Mouse (Mus musculus) spleen, adult 18-20 months (tissue): ENCODE data around the gene Map6d1.
A peak's percentile ranks its signal among the peaks of the same experiment; 100 is the strongest.

Source experiments
- DNase-seq, 2 experiments: peaks; one replicate each; pipeline ENCODE4 v3.0.0; 2022; ENCODE audit warnings: mixed read lengths in 2 of 2

Gene Map6d1

DNA sequence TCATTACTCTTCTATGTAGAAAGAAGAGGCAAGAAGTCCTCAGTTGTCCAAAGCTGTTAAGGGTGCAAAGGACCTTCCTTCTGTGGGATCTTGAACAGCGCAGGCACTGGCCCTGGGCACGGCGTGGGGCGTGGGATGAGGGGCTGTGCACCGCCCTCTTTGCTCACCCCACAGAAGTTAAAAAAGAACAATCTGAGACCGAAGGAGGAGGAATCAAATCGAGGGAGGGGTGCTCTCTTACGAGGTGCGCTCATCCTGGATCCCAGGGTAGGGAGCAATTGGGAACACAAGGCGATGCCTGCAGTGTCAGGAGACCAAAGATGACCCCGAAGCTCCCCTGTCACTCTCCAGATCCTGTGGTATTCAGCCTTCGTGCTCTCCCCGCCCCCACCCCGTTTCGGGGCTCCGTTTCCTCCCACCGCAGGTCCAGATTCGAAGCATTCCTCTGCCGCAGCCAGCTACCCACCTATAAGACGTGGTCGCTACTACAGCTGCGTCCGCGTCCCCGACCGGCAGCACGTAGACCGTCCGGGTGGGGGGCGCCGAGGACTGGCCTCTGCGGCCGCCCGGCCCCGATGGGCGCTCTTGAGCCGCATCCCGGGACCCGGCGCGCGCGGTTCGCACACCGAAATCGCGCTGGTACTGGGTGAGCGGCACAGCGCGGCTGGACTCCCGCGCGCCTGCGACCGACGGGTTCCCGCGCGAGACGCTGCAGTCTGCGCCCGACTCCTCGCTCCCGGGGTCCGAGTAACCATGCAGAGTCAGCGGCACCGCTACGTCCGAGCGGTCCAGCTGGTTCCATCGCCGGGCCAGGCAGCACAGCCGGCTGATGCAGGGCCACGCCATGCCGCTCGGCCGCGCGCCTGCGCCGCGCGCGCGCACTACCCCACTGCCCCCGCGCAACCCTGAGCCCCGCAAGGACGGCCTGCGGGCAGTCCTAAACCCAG, at the start of gene Map6d1:
Map6d1 (minus strand) TSS at position 891 of the 947 bp plus-strand sequence.
- DNase-seq = peak in 1 of 2 experiments; percentile 5

DNA sequence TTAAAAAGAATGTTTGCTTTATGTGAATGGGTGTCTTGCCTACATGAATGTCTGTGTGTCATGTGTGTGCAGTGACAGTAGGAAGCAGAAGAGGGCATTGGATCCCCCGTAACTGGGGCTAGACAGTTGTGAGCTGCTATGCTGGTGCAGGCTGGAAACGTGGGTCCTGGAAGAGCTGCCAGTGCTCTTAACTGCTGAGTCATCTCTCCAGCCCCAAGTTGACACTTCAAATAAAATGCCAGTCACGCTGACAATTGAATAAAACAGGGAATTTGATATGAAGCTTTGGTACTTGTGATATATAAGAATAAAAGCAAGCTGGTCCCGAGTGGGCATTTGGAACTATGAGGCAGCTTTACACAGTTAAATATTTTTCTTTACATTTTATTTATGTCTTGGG, 39.1 kb upstream of the Map6d1 start:
- DNase-seq = no peak

DNA sequence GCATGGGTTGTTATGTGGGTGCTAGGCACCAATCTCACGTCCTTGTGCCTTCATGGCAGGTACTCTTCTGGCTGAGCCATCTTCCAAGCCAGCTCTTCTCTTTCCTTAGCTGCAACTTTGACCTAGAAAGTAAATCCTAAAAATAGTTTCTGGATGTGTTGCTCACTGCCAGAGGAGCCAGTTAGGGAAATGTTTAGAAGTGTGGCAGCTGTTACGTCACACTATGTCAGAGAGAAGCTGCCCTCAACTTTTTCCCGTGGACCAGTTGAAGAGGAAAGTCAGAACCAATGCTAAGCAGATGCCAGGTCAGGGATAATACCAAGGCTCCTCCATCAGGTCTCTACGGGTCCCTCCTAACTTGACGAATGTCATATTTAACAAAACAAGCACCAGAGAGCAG, 38.2 kb upstream of the Map6d1 start:
- DNase-seq = no peak

DNA sequence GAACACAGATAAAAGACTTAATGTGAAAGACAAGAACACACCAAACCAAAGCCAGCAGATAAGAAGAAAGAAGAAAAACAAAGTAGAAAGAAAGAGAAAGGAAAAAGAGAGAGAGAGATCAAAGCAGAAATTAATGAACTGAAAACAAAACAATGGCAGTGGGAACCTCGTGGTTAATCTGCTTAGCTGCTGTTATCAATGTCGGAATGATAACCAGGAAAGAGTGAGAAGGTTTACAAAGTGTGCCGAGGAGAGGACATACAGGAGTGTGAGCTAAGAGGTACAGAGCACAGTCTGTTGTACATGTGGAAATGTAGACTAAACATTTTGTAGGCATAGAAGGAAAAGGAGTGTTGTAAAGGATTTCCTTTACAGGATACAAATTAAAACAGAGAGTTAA, 31.8 kb upstream of the Map6d1 start:
- no peak for DNase-seq

DNA sequence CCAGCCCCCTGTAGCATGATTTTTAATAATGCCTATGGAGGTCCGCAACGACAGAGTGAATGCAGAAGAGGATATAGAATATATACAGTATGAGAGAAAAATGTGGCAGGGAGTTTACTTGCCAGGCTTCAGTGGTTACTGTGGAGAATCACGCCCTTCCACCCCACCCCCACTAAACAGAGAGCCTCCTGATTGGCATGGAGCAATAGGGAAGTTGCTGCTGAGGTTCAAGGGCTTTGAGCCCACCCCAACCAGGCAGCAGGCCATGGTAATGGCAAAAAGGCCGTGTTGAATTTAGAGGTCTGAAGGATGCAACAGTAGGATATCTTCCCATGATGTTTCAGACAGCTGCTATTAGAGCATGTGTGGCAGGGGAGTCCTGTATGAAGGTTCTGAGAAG, 30.2 kb upstream of the Map6d1 start:
- DNase-seq = no peak

DNA sequence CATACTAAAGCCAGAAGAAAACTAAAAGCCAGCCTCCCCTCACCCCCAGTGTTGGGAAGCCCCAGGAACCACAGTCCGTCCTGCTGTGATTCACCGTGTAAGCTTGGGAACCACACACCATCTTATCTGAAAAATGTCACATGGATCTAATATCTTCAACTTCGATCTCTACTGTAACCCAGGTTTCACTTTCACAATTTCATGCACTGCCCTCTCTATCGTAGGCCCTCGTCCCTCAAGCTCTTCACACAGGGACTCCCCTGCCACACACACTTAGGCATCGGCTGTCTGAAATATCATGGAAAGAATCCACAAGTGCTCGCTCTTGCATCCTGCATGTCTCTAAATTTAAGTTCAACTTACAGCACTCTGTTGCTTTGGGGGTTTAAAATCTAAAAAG, 23.9 kb upstream of the Map6d1 start:
- DNase-seq = no peak

DNA sequence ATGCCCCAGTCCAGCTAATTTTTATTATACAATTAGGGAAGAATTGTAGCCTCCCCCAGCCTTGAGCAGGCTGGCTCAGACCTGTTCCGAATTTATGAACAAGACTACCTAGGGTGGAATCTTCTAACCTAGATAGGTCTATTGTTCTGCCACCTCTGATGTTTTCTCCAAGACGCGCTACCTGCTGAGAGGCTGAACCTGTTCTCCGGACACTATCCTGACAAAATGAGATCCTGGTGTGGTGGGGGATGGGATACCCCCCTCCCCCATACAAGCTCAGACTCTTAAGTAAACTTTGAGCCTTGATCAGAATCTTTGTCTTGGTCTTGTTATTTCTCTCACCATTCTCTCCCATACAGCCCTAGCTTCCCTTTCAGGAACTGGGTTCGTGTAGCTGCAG, 16.8 kb upstream of the Map6d1 start:
- no peak for DNase-seq

DNA sequence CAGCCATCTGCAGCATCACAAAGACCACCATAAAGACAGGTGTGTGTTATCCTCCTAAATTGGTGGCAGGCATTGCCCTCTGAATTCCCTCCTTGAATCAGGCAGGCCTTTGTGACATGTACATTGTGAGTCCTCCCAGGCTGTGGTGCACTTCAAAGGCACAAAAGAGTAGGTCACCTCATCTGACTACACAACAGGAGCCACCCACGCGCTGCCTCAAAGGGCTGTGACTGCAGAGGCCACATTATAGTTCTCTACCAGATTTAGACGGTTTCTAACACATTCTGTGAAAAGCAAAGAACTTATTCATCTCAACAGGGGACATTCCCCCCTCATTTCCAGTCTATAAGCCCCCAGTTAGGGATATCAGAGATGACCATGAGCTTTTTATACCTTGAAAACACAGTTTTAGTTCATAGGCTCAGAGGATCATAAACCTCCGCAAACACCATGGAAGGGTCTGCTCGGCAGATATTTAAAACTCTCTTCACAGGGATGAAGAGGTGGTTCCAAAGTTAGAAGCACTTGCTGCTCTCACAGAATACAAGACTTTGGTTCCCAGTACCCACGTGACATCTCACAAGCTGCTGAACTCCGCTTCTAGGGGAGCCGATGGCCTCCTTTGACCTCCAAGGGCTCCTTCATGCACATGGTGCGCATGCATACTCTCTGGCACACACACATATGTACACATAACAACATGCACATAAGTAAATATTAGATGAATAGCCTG, 7.5 kb upstream of the Map6d1 start:
- no peak for DNase-seq

DNA sequence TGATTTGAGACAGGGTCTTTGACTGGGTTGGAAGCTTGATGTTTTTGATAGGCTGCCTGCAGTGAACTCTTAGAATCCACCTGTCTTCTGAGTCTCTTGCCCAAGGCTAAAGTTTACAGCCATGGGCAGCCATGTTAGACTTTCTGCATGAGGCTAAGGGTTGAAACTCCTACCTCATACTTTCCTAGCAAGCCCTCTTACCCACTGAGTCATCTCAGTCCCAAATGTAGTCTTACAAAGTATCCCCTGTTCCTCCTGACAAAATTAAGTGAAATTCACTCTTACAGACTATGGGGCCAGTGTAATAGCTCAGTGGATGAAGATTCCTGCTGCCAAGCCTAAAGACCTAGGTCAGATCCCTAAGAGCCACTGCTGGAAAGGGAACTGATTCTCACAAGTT, 5.9 kb upstream of the Map6d1 start:
- no peak for DNase-seq

DNA sequence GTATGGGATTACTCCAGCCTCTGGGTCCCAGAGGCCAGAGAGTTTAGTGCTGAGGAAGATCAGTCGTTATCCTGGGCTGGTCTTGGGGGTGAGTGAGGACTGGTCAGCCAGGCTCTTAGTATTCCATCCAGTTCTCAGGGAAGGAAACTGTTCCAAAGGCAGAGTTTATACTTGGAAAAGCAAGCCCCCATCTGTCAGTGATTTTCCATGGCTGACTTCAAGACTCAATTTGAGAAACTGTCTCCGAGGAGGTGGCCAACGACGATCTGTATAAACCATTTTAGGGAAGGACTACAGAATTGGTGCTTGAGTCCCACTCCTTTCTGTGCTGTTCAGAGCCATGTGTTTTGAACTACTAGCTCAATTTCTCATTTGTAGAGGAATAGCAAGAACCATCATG, 2.5 kb downstream of the Map6d1 start:
- no peak for DNase-seq

DNA sequence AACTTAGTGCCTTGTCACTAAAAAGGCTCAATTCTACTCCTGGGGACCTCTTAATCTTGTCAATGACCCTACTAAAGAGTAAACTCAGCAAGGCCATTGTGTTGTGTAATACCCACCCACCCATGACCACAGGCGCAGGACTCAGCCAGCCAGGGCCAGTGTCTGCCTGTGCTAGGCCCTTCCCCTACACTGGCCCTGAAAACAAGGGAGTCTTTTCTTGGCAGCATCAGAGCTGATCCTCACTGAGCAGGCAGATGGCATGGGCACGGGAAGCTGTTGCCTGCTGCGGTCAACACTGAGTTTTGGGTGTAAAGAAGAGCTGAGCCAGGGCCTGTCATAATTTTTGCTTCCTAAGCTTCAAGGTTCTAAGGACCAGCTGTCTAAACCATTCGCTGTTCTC, 3.7 kb downstream of the Map6d1 start:
- DNase-seq = no peak

DNA sequence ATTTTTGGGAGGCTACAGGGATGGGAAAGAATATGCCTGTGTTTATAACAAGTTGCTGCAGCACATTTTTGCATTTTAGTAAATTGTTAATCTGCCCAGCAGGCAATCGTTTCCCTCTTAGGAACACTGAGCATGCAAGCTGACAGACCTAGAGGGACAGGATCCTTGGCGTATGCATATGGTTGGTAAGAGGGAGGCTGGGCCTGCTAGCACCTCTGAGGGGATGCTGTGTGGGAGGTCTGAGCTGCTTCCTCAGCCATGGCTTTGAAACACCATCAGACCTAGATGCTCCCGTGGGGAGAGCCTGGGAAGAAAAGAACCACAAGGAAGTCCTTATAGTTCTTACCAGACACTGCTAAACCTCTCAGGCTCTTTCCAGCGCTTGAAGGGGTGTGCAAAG, 6.8 kb downstream of the Map6d1 start:
- DNase-seq = no peak

DNA sequence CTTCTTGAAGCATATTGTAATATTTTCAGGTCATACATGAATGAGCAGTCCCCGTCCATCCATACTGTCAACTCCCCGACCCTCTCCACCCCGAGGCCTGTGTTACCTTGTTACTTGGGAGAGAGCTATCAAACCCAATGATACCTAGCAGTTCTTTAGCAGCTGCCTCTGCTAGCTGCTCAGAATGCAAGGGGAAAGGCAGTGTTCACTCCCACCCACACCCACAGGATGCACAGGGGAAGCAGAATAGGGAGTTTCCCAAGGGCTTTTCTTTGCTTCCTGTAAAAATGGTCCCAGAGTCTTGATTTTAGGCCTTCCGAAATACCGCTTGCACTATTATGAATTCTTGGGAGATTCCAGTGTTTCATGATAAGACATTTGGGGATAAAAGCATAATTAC, 13.0 kb downstream of the Map6d1 start:
- no peak for DNase-seq

DNA sequence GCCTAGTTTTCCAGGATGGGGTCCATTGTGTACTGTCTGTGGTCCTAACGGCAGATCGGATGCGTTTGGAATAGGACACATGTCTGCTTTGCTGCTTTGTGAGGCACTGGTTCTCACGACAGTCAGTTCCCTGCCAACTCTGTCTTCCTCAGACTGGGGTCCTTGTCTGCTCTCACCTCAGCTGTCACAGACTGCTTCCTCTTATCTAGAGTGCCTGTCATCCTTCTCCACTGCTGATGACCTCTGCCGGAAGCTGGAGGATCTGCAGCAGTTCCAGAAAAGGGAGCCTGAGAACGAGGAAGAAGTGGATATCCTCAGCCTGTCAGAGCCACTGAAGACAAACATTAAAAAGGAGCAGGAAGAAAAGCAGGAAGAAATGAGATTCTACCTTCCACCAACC, 13.7 kb downstream of the Map6d1 start:
- DNase-seq = no peak

DNA sequence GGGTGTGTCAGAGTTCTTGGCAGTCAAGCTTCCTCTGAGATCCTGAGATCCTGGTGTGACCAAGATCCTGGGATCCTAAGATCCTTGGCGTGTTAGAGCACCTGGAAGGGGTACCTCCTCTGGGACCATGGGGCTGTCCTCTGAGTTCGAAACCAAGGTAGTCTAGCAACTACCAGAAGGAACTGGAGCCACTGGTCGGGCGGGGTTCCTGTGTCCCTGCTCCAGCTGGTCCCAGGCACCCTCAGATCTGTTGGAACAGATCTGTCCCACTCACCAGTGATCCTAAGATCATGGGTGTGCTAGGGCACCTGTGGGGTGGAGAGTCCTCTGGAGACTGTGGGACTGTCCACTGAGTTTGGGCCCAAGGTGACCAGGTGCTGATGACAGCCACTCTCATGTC, 14.5 kb downstream of the Map6d1 start:
- DNase-seq = no peak

DNA sequence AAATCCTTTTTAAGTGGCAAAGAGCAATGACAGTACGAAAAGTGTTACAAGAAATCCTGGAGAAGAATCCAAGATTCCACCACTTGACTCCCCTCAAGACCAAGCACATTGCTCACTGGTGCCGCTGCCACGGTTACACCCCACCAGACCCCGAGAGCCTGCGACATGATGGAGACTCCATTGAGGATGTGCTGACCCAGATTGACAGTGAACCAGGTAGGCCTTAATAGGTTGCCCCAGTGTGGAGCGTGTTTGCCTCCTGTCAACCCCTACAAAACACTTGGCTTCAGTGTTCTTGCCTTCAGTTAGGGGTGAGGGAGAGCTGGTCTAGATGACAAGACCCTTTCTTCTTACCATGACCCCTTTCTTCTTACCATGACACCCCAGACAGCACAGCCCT, 18.4 kb downstream of the Map6d1 start:
- no peak for DNase-seq

DNA sequence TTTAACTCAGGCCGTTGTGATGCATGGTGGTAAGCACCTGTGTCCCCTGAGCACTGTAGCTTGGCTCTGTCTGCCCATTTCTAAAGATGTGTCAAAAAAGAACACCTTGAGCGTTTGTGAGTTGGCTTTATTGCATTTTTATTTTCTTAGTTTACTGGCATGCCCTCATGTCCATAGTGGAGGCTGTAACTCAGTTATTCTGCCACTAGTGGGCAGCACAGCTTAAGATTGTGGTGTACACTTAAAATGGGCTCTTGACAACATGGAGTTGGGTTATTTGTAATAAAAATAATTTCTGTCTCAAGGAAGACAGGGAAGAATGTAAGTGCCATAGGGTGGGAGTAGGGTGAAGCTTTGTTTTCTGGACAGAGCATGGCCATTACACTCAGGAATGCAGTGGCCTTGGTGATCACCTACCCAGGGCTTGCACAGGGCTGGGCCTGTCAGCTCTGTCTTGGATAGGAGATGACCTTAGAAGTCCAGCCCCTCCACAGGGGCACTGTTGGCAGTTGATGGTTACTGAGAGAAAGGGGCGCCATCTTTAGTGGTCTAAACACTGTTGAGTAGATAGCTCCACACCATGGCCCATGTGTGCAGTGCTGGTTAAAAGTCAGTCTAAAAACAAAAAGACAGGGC, 27.4 kb downstream of the Map6d1 start:
- peak in 1 of 2 experiments; percentile 31 for DNase-seq

DNA sequence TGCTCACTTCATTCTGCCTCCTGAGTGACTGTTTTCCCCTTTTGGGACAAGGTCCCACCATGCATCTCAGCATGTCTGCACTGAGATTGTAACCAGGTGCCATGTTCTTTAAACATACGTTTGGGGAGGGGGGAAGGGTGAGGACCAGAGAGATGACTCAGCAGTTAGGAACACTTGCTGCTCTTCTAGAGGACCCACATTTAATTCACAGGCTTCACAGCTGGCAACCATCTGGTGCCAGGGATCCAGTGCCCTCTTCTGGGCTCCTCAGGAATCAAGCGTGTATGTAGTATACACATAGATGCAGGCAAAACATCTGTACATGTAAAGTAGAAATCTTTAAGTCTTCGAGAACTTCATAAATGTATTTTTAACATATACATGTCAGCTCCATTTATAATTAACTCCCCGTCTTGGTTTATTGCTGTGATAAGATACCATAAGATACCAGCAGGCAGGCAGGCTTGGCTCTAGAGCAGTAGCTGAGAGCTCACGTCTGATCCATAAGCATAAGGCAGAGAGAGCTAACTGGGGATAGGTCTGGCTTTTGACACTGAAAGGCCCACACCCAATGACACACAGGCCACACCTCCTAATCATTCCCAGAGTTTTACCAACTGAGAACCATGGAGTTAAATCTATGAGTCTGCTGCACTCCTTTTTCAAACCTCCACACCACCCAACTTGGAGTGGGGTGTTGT, 41.5 kb downstream of the Map6d1 start:
- no peak for DNase-seq

DNA sequence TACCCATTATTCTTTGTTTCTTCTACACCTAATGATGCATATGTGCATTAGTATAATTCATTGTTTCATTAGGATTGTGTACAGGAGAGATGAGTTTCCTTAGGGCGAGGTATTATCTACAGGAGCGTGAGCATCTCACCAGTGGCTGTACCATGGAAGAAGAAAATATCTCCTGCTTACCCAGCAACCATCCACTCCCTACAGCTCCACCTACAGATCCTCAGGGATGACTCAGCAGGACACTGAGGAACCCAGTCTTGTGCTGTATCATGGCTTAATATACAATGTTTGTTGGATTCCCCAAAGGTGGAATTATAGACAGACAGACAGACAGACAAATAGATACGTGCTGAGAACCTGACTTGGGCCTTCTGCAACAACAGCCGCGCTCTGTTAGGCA, 44.2 kb downstream of the Map6d1 start:
- no peak for DNase-seq

DNA sequence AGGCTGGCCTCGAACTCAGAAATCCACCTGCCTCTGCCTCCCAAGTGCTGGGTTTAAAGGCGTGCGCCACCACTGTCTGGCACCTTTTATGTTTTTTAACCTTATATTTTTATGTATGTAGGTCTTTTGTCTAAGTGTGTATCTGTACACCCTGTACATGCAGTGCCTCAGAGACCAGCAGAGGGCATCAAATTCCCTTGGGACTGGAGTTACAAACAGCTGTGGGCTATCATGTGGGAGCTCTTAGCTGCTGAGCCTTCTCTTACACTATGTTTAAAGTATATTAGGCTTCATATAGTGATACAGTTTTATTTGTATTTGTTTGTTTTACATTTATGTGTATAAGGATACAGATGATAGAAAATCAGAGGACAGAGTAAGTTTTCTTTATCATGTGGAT, 45.6 kb downstream of the Map6d1 start:
- no peak for DNase-seq

DNA sequence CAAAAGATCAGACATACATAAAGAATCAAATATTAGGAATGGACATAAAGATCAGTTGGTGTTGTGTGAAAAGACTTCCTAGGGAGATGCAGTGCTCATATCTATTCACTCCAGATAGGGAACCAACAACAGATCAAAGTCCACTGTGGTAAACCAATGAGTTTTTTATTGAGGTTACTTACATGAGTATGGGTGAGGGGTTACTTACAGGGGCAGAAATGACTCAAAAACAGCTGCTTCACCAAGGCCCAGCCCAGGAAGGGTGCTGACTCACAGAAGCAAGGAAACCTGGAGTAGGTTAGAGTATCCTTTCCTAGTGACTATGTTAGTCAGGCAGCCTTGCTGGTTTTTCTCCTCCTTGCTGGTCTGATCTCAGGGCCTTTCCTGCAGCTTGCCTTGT, 49.1 kb downstream of the Map6d1 start:
- DNase-seq = no peak

DNA sequence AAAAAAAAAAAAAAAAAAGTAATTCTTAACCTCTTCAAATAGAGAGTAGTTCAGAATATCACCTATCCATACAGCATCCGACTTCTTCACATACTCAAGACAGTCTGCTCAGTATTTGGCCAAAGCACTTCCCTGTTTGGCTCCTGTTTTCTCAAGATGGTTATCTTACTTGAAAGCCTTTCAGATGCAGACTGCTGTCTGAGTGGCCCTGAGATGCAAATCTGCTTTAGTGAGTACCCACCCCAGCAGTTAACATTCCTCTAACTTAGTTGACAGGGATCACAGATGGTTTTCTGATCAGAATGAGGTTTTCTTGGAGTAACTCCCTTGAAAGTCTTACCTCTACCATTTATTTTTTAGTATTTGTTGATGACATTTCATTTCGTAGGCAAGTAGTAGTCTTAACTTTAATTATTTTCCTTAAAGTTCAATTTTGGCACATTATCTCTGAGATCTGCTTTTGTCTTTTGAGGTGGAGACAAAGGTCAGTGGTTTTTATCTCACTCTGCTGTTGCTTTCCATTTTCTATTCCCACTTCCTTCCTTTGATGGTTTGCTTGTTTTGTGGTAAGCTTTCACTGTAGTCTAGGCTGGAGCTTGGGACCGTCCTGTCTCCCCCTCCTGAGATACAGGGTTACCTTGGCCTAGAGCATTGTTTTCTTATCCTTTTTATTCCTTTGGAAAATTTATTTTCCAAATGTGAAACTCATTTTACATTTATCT, 49.8 kb downstream of the Map6d1 start:
- no peak for DNase-seq
